Comparison of ENCODE assay signal across 8 mouse cellular contexts in genomic region chr16:56885824-56886615, GRCm38 (mm10). TPM values are rescaled to one million over a fixed set of nuclear protein-coding genes. Genes with fewer than 3 reads are reported as not detected.
DNase-seq lines count a peak whose midpoint lies in the region; ATAC-seq and TF ChIP-seq lines count a peak whose summit lies in the region.

Gene Tmem45a, minus strand, starts transcription at chr16:56886166.

- DNase-seq in cerebellum, postnatal 25 days: peak; percentile 50 to 71
- peak; percentile 58 to 67 for DNase-seq in frontal cortex, postnatal 36 days (ENCODE audit: low spot score in 2 of 2)
- DNase-seq in layer of hippocampus, adult 9-11 months: peak; percentile 62
- peak; percentile 97 for DNase-seq in lung, embryonic 14.5 days
- DNase-seq in retina, embryonic 14.5 days (ENCODE audit: low spot score): peak; percentile 85
- peak; percentile 92 for DNase-seq in urinary bladder, postnatal 14 days (ENCODE audit: low spot score)

- peak within 1 kb of the TSS; percentile 83 for H3K4me2 ChIP-seq in hindbrain, embryonic 13.5 days
- H3K4me2 ChIP-seq in lung, embryonic 14.5 days: peak within 1 kb of the TSS; percentile 63

- peak within 1 kb of the TSS; percentile 43 for H3K9ac ChIP-seq in hindbrain, embryonic 13.5 days
- peak within 1 kb of the TSS; percentile 56 for H3K9ac ChIP-seq in lung, embryonic 14.5 days

- H3K9me3 ChIP-seq in hindbrain, embryonic 13.5 days: no peaks in the 10 kb centered on the region
- no peaks in the 10 kb centered on the region for H3K9me3 ChIP-seq in lung, embryonic 14.5 days (ENCODE audit: low read depth, low read length)

- ATAC-seq in activated CD4-positive, CD25-positive, alpha-beta regulatory T cell, adult 4 months: peak; percentile 52
- ATAC-seq in hindbrain, embryonic 13.5 days (ENCODE audit: low FRiP score): peak; percentile 99
- ATAC-seq in lung, embryonic 14.5 days (ENCODE audit: insufficient read depth): peak; percentile 100

- peaks cover 8% of the 10 kb centered on the region for H3K4me1 ChIP-seq in hindbrain, embryonic 13.5 days (replicated peaks)
- no peaks in the 10 kb centered on the region for H3K4me1 ChIP-seq in lung, embryonic 14.5 days (ENCODE audit: insufficient read depth)

- no peak within 1 kb of the TSS for H3K27ac ChIP-seq in hindbrain, embryonic 13.5 days
- peak within 1 kb of the TSS; percentile 84 for H3K27ac ChIP-seq in lung, embryonic 14.5 days (ENCODE audit: low read depth)

- H3K36me3 ChIP-seq in hindbrain, embryonic 13.5 days: no peaks in the 10 kb centered on the region
- no peaks in the 10 kb centered on the region for H3K36me3 ChIP-seq in lung, embryonic 14.5 days (ENCODE audit: insufficient read depth)

- 3% methylated on average over 25 of the region's 25 CpGs for WGBS in hindbrain, embryonic 13.5 days
- WGBS in lung, embryonic 14.5 days: 3% methylated on average over 25 of the region's 25 CpGs

- TF ChIP-seq CTCF in lung, embryonic 14.5 days (IDR thresholded peaks at IDR 0.05; ENCODE audit: low read depth): no peak

- H3K27me3 ChIP-seq in hindbrain, embryonic 13.5 days: no peaks in the 10 kb centered on the region
- H3K27me3 ChIP-seq in lung, embryonic 14.5 days (ENCODE audit: insufficient read depth, low read length): no peaks in the 10 kb centered on the region

- H3K4me3 ChIP-seq in hindbrain, embryonic 13.5 days: peak within 1 kb of the TSS; percentile 49
- peak within 1 kb of the TSS; percentile 51 for H3K4me3 ChIP-seq in lung, embryonic 14.5 days (ENCODE audit: low read depth, low read length)

RNA-seq across cellular contexts. Expression of gene Tmem45a, which starts in this region (rescaled TPM):
- polyA plus RNA-seq in activated CD4-positive, CD25-positive, alpha-beta regulatory T cell, adult 4 months (2017; shearing (Covaris generic)): not detected
- polyA plus RNA-seq in hindbrain, embryonic 13.5 days (2015; fragmentation: Nextera tagmentation; extraction: Ambion mirVana): 6.1 and 9.0 TPM in 2 replicates
- 39.9 and 47.0 TPM in 2 replicates for polyA plus RNA-seq in lung, embryonic 14.5 days (2014; fragmentation: Nextera tagmentation; extraction: Ambion mirVana)

Comparison
In these comparisons a context has a peak if more than half of its experiments do, and no peak if none do; other contexts are left out.
1. Peak in ATAC-seq in activated CD4-positive, CD25-positive, alpha-beta regulatory T cell, adult 4 months; RNA of the gene not detected or under 1 TPM.